ENCODE assay signal across 20 mouse cellular contexts in the genomic region with DNA sequence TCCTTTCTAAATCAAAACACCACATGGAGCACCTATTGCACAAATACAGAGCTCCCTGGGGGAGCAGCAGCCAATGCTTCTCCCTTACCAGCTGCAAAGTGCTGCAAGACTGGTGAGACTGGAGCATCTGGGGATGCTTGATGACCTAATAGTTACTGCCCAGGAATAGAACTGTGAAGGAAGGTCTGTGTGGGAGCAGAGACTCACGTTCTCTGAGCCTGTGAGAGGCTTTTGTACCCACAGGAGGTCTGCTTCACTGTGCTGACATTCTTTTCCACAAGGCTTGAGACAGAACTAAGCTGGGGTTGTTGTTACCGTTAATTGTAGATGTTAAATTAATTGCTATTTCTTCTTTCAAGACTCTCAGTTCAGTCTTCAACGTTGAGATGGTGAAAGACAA. TPM values are rescaled to one million over a fixed set of nuclear protein-coding genes. Genes with fewer than 3 reads are reported as not detected.
"Had no signal": no experiment of that assay in that cellular context is flagged by ENCODE, and none has a peak within 500 bp of the region (broad histone marks: within the 10 kb centered on the region; RNA-seq: fewer than 3 reads in every experiment).

No protein-coding gene starts in this region.

- ATAC-seq: inflammation-experienced regulatory T-cells, adult 6 months; intestine, postnatal 0 days; lung, postnatal 0 days had no signal

- H3K27ac ChIP-seq: kidney, postnatal 0 days; limb, embryonic 10.5 days; liver, embryonic 15.5 days; midbrain, embryonic 10.5 days; neural tube, embryonic 15.5 days; stomach, postnatal 0 days had no signal

- H3K9ac ChIP-seq: liver, embryonic 15.5 days; neural tube, embryonic 15.5 days had no signal

- H3K27me3 ChIP-seq: liver, embryonic 15.5 days; neural tube, embryonic 15.5 days had no signal

- H3K4me2 ChIP-seq: liver, embryonic 11.5 days; liver, embryonic 15.5 days; neural tube, embryonic 15.5 days had no signal

- DNase-seq: kidney, adult 8-10 months; kidney, postnatal 4 days; lung, adult 2 months; lung, postnatal 4 days; midbrain, embryonic 14.5 days; thymus, adult 18-20 months; thymus, postnatal 14 days had no signal

- H3K9me3 ChIP-seq: limb, embryonic 10.5 days; liver, embryonic 15.5 days; midbrain, embryonic 10.5 days; neural tube, embryonic 15.5 days had no signal

- H3K4me3 ChIP-seq: limb, embryonic 10.5 days; liver, embryonic 15.5 days; midbrain, embryonic 10.5 days; myocyte; neural tube, embryonic 15.5 days had no signal

RNA-seq across cellular contexts. Expression of a gene that starts 10.0 kb away (rescaled TPM):
- total RNA-seq: megakaryocyte, adult 5-6 weeks had no signal
- polyA plus RNA-seq: liver, embryonic 15.5 days; myocyte; neural tube, embryonic 11.5 days had no signal
